Mouse (Mus musculus) layer of hippocampus, postnatal 25 days (tissue): Measurements from ENCODE around the gene Vps25. TPM values are rescaled to one million over a fixed set of nuclear protein-coding genes. Genes with fewer than 3 reads are reported as not detected.
A peak's percentile ranks its signal among the peaks of the same experiment; 100 is the strongest.

Experiments
- DNase-seq, 2 experiments: peaks; one replicate each; pipeline ENCODE4 v3.0.0; 2022; ENCODE audit warnings: mixed read lengths in 2 of 2, low spot score in 1 of 2; ENCODE audit errors: extremely low spot score in 1 of 2
- total RNA-seq, 2 experiments: library from RNA; stranded (reverse); gene quantifications; 2 replicates each; pipeline ENCODE4 v1.2.3; 2021

Gene Vps25
- total RNA-seq, 2 experiments from 2014 or later = 70.0 to 75.2 TPM

GRCm38 (mm10) chr11:101269577-101270116 lies 16.1 kb downstream of the Vps25 start:
- no peak for DNase-seq

GRCm38 (mm10) chr11:101272446-101272845 lies 18.9 kb downstream of the Vps25 start:
- no peak for DNase-seq

GRCm38 (mm10) chr11:101275309-101275708 lies 21.8 kb downstream of the Vps25 start:
- no peak for DNase-seq

- no peak for DNase-seq
These were observed 23.0 kb downstream of the Vps25 start for GRCm38 (mm10) chr11:101276319-101277070.

GRCm38 (mm10) chr11:101277381-101278222 lies 24.1 kb downstream of the Vps25 start:
- no peak for DNase-seq

- DNase-seq = peak; percentile 68 to 71
These were observed 25.0 kb downstream of the Vps25 start, which contains the start of the genes Cntd1 and Coa3 for GRCm38 (mm10) chr11:101278223-101279192. Cntd1 (plus strand) TSS chr11:101279012. Coa3 (minus strand) TSS chr11:101279114.

GRCm38 (mm10) chr11:101279193-101279569 lies 25.7 kb downstream of the Vps25 start:
- DNase-seq = no peak

GRCm38 (mm10) chr11:101280837-101281236 lies 27.3 kb downstream of the Vps25 start:
- no peak for DNase-seq

GRCm38 (mm10) chr11:101282896-101283295 lies 29.4 kb downstream of the Vps25 start:
- DNase-seq = no peak

GRCm38 (mm10) chr11:101283805-101284204 lies 30.3 kb downstream of the Vps25 start:
- DNase-seq = no peak

GRCm38 (mm10) chr11:101287306-101287705 lies 33.8 kb downstream of the Vps25 start:
- no peak for DNase-seq

GRCm38 (mm10) chr11:101291231-101291630 lies 37.7 kb downstream of the Vps25 start:
- DNase-seq = no peak

GRCm38 (mm10) chr11:101295191-101295590 lies 41.7 kb downstream of the Vps25 start:
- DNase-seq = no peak

- DNase-seq = no peak
These were observed 47.4 kb downstream of the Vps25 start for GRCm38 (mm10) chr11:101300881-101301280.

GRCm38 (mm10) chr11:101301299-101302003 lies 47.9 kb downstream of the Vps25 start:
- DNase-seq = no peak

GRCm38 (mm10) chr11:101302004-101302798 lies 48.7 kb downstream of the Vps25 start, which contains the start of gene Becn1:
Becn1 (minus strand) TSS chr11:101302286.
- DNase-seq = peak; percentile 96 to 100

- DNase-seq = no peak
These were observed 54.2 kb downstream of the Vps25 start for GRCm38 (mm10) chr11:101307744-101308143.
